Mouse (Mus musculus): ENCODE measurements around the gene Olfr1416.
"Not testable (repeated sequence)": the region's sequence is repeated elsewhere in the genome, so short reads cannot be mapped to it uniquely, and the experiment has no call there.

The Olfr1416 gene

GRCm38 (mm10) chr1:92485013-92485412, at the start of gene Olfr1416:
Olfr1416 (minus strand) TSS chr1:92485113.
- DNase-seq: no peak

- no peak for DNase-seq
These were observed 38.9 kb upstream of the Olfr1416 start for GRCm38 (mm10) chr1:92523764-92524163.

GRCm38 (mm10) chr1:92521376-92521775, 36.5 kb upstream of the Olfr1416 start:
- peak; percentile 35 for DNase-seq

DNA sequence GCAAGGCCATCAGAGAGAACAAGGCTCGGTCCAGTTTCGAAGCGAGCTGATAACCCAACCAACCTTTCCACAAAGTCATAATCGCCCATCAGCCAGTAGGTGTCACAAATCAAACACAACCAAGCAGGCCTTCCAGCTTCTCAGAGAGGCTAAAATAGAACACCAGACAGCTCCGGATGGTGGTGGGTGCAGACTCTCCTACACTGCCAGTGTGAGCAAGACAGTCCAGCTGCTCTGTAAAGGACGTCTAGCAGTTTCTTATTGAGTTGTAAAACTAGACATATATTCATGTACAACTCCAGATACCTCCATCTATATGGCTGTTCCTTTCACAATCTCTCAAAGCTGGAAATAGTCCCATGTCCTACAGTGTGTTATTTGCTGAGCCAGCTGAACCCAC, 34.1 kb upstream of the Olfr1416 start:
- no peak for DNase-seq

DNA sequence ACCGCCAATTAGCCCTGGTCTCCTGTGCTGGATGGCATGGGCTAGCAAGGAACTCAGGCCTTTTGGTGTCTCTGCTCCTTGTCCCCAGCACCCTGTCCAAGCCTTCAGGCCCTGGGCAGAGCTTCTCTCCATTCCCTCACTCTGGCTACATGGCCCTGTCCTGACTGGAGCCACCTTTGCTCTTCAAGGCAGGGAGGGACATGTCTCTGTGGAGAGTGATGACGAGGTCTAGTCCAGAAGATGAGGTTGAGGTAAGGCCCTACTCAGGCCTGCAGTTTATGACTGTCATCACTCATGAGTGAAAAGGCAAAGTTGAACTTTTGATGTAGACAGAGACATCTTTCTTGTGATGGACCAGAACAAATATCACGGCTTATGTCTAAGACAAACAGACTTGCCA, 33.6 kb upstream of the Olfr1416 start, which contains the start of gene Olfr1414:
Gene Olfr1414, minus strand, starts transcription at position 101 of the 400 bp plus-strand sequence.
- DNase-seq: no peak

GRCm38 (mm10) chr1:92515390-92515789, 30.5 kb upstream of the Olfr1416 start:
- no peak for DNase-seq

- not testable (repeated sequence) for DNase-seq
These were observed 26.7 kb upstream of the Olfr1416 start for GRCm38 (mm10) chr1:92511646-92512045.

GRCm38 (mm10) chr1:92496001-92496400, 11.1 kb upstream of the Olfr1416 start, which contains the start of gene Olfr1415:
Olfr1415 (minus strand) TSS chr1:92496101.
- DNase-seq: no peak

DNA sequence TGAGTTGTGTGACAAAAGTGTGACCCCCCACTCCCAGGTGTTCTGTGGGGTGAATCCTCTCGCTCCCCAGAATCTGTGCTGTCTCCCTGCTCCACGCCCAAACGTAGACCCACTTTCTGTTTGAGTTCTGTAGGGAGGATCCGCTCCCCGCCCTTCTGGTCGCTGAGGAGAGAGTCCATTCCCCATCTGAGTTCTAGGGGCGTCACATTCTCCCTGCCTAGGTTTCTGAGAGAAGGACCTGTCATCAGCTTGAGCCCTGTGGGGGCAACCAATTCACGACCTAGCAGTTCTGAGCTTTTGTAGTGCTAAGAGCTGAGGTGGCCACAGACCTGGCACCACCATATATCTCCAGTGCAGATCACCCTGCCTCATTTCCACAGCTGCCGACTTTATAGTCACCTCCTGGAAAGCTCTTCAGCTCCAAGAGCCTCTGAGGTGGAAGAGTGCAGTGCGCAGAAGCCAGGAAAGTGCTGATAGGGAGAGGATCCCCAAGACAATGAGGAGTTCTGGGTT, 10.8 kb downstream of the Olfr1416 start:
- DNase-seq: no peak

DNA sequence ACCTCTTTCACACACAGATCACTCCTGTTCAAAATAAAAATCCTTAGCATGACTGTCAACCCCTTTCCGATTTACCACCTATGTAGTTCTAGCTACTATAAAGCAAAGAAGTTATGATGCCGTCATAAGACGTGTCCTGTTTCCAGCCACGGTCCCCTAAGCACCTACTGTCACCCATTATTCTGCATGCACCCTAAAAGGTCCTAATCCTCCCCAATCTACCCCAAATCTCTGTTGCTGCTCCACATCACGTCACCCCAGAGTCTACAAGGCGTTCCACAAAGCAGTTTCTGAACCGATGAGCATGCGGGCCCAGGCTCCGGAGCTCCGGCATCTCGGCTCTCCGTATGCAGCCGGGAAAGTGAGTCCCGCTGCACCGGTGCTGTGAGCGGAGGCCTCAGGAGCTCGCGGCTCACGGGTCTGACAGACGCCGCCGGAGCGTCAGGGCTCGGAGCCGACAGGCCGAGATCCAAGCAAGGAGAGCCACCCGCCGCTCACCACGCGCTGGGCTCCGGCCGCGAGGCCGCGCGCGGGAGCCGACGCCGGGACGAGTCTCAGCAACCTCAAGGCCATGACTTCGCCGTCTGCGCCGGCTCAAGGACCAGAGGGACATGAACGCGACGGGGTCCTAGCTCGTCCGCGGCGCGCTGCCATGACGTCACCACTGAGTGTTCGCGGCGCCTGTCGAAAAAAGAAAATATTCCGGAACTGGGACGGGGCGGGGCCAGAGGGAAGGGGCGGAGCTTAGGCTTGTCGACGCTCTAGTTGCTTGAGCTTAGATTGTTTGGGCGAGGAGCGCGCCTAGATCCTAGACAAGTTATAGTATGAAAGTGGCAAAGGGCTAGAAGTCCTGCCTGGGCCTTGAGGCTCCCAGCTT, 11.5 kb downstream of the Olfr1416 start, which contains the start of gene Ndufa10:
Gene Ndufa10, minus strand, starts transcription at position 696 of the 877 bp plus-strand sequence.
- DNase-seq: peak; percentile 93

DNA sequence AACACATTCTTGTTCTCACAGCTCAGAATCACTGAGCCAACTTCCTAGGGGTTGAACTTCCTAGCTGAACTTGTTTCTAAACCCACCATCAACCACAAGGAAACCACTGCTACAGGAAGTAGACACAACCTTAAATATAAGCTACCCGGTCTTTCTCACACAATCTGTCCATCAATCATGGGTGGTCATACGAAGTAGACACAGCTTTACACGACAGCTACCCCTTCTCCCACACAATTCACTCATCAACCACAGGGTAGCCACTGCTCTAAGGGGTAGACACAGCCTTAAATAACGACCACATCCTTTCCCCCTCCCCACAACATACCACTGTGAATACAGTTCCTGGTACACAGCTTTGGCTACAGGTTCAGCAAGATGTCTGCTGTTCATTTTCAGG, 16.0 kb downstream of the Olfr1416 start:
- no peak for DNase-seq

DNA sequence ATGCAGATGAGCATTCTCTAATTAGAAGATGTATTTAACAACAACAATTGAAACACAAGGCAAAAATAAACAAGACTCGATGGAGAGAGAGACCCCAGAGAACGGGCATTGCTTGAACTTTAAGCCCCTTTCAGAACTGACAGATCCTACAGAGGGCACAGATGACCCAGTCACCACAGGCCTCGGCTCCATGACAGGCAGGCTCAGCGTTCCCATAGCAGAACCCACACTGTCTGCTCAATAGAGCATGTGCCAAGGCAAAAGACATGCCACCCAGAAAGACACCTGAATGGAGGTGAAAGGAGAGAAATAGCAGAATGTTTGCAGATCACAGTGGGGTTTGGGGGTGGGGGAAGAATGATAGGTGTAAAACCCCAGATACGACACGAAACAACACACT, 26.5 kb downstream of the Olfr1416 start:
- DNase-seq: no peak

- DNase-seq: peak; percentile 36
These were observed 27.2 kb downstream of the Olfr1416 start for GRCm38 (mm10) chr1:92457758-92458157.

GRCm38 (mm10) chr1:92453751-92454445, 31.0 kb downstream of the Olfr1416 start:
- DNase-seq: no peak

GRCm38 (mm10) chr1:92448293-92448692, 36.6 kb downstream of the Olfr1416 start:
- no peak for DNase-seq

DNA sequence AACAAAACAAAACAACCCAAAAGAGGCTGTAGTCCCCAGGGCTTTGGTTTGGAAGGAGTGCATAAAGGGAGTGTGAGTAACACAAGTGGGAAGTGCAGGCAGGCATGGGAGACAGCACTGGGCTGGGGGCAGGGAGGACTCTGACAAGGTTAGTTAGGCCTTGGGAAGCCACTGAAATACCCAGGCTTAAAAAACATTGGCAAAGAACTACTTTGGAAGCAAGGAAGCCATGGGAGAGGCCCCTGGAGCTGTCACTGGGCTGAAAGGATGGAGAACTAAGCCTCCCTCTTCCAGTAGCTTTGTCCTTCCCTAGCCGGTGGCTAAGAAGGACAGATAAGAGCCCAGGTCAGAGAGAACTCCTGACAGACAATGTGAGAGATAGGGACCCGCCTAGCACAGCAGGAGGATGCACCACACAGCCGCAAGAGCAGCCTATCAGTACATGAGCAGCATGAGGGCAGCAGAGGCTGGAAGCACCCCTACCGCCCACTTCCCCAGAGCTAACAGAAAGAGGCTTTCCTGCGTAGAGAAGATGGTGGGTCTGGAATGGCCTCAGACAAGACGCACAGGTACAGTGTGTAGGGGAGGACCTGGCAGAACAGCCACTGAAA, 43.4 kb downstream of the Olfr1416 start:
- DNase-seq: no peak

- DNase-seq: no peak
These were observed 44.7 kb downstream of the Olfr1416 start for GRCm38 (mm10) chr1:92440066-92440750.

DNA sequence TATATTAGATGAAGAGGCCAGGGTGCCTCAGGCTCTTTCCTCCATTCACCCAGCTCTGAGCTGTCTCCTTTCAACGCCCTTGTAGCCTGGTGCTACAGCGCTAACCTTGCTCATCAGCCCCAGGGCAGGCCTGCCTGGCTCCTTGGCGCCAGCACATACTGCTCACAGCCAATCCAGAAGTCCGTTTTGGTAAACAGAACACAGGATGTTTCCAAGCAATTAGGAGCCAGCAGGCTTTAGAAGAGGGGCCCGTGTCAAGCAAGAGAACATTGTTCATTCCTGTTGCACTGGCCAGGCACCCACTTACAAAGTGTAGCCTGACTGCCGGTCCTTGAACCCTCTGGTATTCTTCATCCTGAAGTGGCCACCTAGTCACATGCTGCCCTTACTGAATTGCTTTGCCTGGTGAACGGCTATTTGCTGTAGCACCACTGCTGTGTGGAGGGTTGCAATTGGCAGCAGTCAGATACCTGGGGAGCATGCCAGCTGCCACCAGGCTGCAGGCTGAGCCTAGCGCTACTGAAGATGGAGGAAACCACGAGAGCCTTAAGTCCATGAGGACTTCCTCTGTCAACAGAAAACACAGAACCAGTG, 47.1 kb downstream of the Olfr1416 start:
- peak; percentile 81 for DNase-seq

DNA sequence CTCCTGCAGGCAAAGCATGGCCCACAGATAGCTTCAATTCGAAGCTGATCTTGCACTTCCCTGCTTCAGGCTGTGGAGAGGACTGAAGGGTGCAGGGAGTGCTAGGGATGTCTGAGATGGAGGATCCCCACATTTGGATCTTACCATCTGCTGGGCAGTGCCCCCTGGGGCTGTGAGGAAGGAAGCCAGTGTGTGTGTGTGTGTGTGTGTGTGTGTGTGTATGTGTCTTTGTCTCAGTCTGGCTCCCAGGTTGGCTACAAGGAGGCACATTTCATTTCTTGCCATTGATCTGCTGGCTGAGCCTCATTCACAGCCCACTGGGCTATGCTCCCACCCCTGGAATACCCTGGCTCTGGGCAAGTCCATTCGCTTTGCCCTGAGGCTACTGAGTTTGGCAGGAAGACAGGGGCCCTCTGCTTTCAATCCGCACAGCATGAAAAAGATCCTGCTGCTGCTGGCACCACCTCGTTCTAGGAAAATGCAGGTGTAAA, 48.0 kb downstream of the Olfr1416 start:
- peak; percentile 48 for DNase-seq

GRCm38 (mm10) chr1:92434986-92435385, 49.9 kb downstream of the Olfr1416 start:
- DNase-seq: no peak

GRCm38 (mm10) chr1:92432791-92433190, 52.1 kb downstream of the Olfr1416 start:
- no peak for DNase-seq

DNA sequence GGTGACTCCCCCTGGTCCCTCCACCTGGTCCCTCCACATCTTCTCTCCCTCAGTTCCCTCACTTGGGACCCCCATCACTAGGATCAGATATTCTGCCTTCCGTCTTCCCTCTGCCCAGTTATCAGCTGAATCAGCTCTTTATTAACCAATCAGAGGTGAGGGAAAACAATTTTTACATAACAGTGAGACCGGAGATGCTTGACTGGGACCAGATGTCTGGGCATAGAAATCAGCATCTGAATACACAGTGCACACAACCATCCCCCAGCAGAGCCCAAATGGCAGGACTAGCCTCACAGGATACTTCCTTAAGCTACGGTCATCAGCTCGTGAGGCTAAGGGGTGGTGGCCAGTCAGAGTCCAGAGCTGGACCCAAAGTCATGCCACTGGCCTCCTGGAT, 52.8 kb downstream of the Olfr1416 start:
- DNase-seq: no peak

Measured in cerebellum, adult 11 months (tissue).